Mouse (Mus musculus) lung, postnatal 10 days (tissue): ENCODE results near the gene D3Ertd751e.

Experiments
- DNase-seq: peaks from one replicate; pipeline ENCODE4 v3.0.0; 2021

The D3Ertd751e gene

GRCm38 (mm10) chr3:41742278-41742934 lies at the start of gene D3Ertd751e, which contains the start of gene Sclt1:
D3Ertd751e (plus strand) TSS chr3:41742611.
Sclt1 (minus strand) TSS chr3:41742514.
- peak; percentile 98 for DNase-seq

GRCm38 (mm10) chr3:41695681-41696080 lies 46.7 kb upstream of the D3Ertd751e start:
- DNase-seq = no peak

- no peak for DNase-seq
Observed at GRCm38 (mm10) chr3:41741601-41742277, 672 bp upstream of the D3Ertd751e start.

GRCm38 (mm10) chr3:41743436-41743835 lies 1.0 kb downstream of the D3Ertd751e start:
- peak; percentile 25 for DNase-seq

- DNase-seq = no peak
Observed at GRCm38 (mm10) chr3:41754556-41754955, 12.1 kb downstream of the D3Ertd751e start.

- DNase-seq = no peak
Observed at GRCm38 (mm10) chr3:41762091-41762490, 19.7 kb downstream of the D3Ertd751e start.

- no peak for DNase-seq
Observed at GRCm38 (mm10) chr3:41812447-41812846, 70.0 kb downstream of the D3Ertd751e start.
